Mouse (Mus musculus) hematopoietic stem cell, adult 5-6 weeks (primary cell): ENCODE results near the gene Trem1. TPM values are rescaled to one million over a fixed set of nuclear protein-coding genes. Genes with fewer than 3 reads are reported as not detected.

Source experiments
- ATAC-seq, 2 experiments: fragments of 125-278 bp in 1 of 2; replicated peaks in 1 of 2; 2 replicates each; pipeline ENCODE4 v1.8.0; 2016 to 2017; ENCODE audit warnings: inconsistent platforms in 2 of 2, mild to moderate bottlenecking in 2 of 2, moderate number of reproducible peaks in 2 of 2, low read depth in 1 of 2, moderate TSS enrichment in 1 of 2; ENCODE audit not compliant: low FRiP score in 2 of 2, poor library complexity in 2 of 2, severe bottlenecking in 2 of 2, insufficient read depth in 1 of 2, low TSS enrichment in 1 of 2
- total RNA-seq: library from RNA; stranded (forward); fragments of 172-1452, 232-1000 nt; gene quantifications from 2 replicates; pipeline ENCODE4 v1.2.3, GENCODE M21; 2017

The Trem1 gene
- total RNA-seq, 1 experiment from 2014 or later = 7.4 TPM

- no peak for ATAC-seq
Measured at GRCm38 (mm10) chr17:48263741-48264362, 31.3 kb downstream of the Trem1 start, which contains the start of gene Treml4. TSS of gene Treml4 (plus strand) at chr17:48264295.

- no peak for ATAC-seq
Measured at GRCm38 (mm10) chr17:48264662-48265061, 32.1 kb downstream of the Trem1 start.

- no peak for ATAC-seq
Measured at GRCm38 (mm10) chr17:48266138-48266537, 33.6 kb downstream of the Trem1 start.

- ATAC-seq = no peak
Measured at GRCm38 (mm10) chr17:48266610-48267304, 34.2 kb downstream of the Trem1 start.

DNA sequence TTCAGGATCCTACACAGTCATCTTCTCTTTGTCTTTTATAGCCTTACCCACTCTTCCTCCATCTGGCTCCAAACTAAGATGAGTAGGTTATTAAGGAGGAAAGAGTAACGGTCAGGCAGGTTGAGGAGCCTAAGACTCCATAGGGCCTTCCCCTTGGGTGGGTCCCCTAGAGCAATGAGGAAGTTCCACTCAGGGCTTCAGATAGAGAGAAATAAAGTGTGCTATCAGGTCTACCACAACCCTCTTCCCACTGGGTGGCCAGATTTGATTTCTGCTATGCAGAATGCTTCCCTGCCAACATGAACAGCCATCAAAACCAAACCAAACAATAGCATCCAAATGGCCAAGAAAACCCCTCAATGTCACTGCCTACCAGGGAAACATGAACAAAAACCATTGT, 35.0 kb downstream of the Trem1 start:
- no peak for ATAC-seq

GRCm38 (mm10) chr17:48268276-48268675, 35.7 kb downstream of the Trem1 start:
- ATAC-seq = no peak

DNA sequence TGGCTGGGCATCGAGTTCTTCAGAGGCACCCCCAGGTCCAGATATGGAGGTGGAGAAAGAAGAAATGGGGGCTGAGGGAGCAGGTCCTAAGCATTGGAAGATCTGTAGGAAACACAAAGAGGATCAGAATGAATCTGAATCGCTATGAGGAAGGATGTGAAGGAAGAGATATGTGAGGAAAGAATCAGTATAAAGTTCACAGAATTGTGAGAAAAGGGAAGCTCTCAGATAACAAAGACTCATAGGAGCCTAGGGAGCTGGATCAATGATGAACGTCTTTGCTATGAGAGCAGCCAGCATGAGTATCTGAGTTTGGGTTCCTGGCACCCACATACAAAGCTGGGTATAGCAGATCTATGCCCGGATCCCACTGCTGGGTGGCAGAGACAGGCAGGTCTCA, 37.3 kb downstream of the Trem1 start:
- no peak for ATAC-seq

GRCm38 (mm10) chr17:48272158-48272557, 39.6 kb downstream of the Trem1 start:
- peak in 1 of 2 experiments; percentile 52; a peak in 1 of 4 replicates for ATAC-seq

DNA sequence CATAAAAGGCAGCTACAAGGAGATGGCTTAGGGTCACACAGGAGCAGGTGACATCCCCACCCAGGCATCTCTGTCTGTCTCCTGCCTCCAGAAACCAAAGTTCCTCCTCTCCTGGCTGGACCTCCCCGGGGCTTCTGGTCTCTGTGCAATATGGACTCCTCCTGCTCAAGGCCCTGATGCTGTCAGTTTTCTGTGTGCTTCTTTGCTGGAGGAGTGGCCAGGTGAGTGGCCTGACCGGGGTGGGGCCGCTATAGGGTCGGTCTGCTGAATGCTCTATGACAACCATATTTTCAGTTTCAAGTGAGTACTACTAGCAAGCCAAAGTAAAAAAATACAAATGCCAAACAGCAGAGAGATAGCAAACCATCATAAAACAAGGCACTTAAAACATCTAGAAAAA, 40.0 kb downstream of the Trem1 start:
- ATAC-seq = 0 out of 4 replicates have a peak, but pooled peaks of 1 of the 2 experiments have one; percentile 3

- no peak for ATAC-seq
Measured at GRCm38 (mm10) chr17:48274098-48274497, 41.5 kb downstream of the Trem1 start.

DNA sequence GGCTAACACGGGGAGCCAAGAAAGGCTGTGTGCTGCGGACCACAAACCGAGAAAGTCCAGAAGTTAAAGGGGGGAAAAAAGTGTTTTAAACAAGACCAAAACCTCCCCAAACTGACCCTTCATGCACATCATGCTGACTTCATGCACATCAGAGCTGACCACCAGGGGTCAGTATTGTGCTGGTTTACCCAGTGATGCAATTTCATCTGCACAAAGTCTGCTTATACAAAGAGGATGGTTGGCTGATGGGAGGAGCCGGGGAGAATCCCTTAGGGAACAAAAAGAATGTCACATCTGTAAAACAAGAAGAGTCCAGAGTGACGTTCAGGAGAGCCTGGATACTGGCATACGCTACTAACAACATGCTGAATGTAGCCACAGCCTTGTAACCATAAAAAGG, 42.3 kb downstream of the Trem1 start:
- peak; percentile 51 to 76; a peak in 2 of 4 replicates for ATAC-seq

- no peak for ATAC-seq
Measured at GRCm38 (mm10) chr17:48275736-48276135, 43.2 kb downstream of the Trem1 start.

GRCm38 (mm10) chr17:48278381-48278780, 45.8 kb downstream of the Trem1 start:
- ATAC-seq = no peak

- ATAC-seq = no peak
Measured at GRCm38 (mm10) chr17:48279002-48279401, 46.4 kb downstream of the Trem1 start.

GRCm38 (mm10) chr17:48280943-48281738, 48.6 kb downstream of the Trem1 start:
- ATAC-seq = 0 out of 4 replicates have a peak, but pooled peaks of 1 of the 2 experiments have one; percentile 12

DNA sequence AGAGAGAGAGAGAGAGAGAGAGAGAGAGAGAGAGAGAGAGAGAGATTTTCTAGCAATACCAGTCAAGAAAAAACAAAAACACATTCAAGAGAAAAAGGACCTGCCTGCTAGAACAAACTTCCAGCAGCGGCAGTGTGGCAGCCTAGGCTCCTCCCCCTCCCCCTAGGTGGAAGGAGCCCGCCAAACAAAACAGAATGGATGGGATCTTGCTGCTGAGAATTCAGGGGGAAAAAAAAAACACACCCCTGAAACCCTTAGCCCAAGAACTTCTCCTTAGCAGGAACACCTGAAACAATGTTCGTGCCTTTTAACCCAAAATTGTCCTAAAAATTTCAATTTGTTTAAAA, 49.1 kb downstream of the Trem1 start:
- ATAC-seq = peak in 1 of 2 experiments; percentile 46; a peak in 1 of 4 replicates

- peak in 1 of 2 experiments; percentile 69; a peak in 1 of 4 replicates for ATAC-seq
Measured at GRCm38 (mm10) chr17:48286765-48287164, 54.2 kb downstream of the Trem1 start.

GRCm38 (mm10) chr17:48287276-48287675, 54.7 kb downstream of the Trem1 start:
- ATAC-seq = no peak
